Mouse (Mus musculus) B cell, adult 2 months (primary cell): Measurements from ENCODE around the gene Gm20425.

Experiments used
- DNase-seq, 2 experiments: peaks; one replicate each; pipeline ENCODE4 v3.0.0; 2022

The Gm20425 gene

GRCm38 (mm10) chr9:103149074-103149799 lies 80.9 kb downstream of the Gm20425 start:
- peak in 1 of 2 experiments; percentile 2 for DNase-seq

DNA sequence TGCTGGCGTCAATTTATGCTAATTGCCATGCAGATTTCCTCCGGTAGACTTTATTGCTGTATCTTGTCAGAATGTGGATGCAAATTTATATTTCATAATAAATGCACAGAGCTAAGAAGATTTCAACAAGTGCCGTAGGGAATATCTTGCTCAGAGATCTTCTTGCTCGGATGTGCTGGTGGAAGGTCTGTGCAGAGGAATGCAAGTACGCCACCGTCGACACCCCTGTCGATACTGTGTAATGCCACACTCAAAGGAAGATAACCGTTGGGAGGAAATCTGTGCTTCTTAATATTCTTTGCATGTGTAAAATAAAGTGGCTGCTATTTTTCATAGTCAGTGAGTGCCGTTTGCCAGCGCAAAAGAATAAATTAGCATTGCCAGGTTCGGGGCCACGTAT lies 83.0 kb downstream of the Gm20425 start:
- no peak for DNase-seq

GRCm38 (mm10) chr9:103146703-103147102 lies 83.4 kb downstream of the Gm20425 start:
- peak; percentile 22 to 42 for DNase-seq

DNA sequence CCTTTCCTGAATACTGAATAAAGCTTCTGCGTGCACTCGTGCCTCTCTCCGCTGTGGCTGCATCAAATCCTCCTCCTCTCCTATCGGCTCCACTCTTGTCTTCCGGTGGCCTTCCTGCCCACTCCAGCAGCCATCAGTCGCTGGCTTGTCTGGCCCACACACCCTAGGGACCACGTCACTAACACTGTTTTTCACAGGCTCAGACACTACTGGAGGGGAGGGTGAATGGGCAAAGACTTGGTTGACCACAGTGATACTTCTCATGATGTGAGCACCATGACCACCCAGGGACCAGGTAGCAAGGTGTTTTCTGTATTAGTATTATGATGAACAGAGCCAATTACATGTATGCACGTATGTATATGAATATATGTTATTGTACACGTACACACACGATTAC lies 83.8 kb downstream of the Gm20425 start:
- DNase-seq: no peak

GRCm38 (mm10) chr9:103145351-103145750 lies 84.8 kb downstream of the Gm20425 start:
- no peak for DNase-seq

- no peak for DNase-seq
These were observed 86.2 kb downstream of the Gm20425 start for GRCm38 (mm10) chr9:103143881-103144280.

DNA sequence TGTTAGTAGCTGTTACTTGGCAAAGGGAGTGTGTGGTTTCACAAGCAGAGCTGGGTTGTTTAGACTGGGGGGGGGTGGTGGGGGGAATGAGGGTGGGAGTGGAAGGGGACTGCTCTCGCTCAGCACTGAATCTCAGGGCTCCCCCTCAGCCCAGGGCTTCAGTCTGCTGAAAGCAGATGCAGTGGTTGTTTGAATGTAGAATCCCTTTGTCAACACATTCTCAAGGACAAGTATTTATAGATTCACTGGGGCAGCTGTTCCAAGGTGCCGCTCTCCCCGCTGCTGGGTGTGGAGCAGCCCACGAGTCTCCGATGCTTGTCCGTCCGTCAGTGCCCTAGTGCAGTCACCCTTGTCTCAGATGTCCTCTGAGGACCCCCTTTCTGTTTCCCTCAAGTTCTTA lies 88.8 kb downstream of the Gm20425 start:
- DNase-seq: no peak

DNA sequence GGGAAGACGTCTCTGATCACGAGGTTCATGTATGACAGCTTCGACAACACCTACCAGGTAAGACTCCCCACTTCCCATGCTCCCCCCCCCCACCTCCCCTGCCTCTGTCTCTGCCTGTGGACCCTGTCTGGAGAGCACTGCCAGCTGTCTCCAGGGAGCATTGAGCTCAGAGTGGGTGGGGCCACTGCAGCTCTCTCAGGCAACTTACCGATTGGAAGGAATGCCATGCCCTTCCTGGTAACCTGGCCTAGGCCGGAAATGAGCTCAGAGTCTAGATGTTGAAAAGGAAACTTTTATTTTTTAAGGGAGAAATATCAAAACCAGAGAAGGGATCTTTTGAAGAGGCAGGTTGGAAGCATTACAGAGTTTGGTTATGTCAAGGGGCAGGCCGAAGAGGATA lies 89.7 kb downstream of the Gm20425 start:
- DNase-seq: no peak
